Mouse (Mus musculus): ENCODE results near the gene Tmem242.

Gene Tmem242

DNA sequence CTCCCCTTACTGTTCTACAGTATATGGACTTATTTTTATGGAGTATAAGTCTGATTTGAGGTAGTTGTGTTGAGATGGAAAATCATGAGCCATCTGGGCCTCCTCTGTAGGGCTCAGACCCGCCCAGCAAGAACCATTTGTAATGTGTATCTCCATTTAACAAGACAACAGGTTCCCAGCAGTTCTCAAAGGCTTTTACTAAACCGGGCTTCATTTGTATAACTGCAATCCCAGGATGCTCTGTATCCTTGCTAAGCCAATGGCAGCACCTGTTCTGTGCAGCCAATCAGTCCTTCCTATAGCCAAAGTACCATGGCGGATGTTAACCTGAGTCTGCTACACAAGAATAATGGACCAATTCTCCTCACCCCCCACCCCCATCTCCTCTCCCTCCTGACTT is 23.5 kb downstream of the Tmem242 start:
- DNase-seq (ENCODE audit: low spot score), result no peak

- DNase-seq (ENCODE audit: low spot score), result no peak
These were observed 26.0 kb downstream of the Tmem242 start for GRCm38 (mm10) chr17:5414041-5414440.

DNA sequence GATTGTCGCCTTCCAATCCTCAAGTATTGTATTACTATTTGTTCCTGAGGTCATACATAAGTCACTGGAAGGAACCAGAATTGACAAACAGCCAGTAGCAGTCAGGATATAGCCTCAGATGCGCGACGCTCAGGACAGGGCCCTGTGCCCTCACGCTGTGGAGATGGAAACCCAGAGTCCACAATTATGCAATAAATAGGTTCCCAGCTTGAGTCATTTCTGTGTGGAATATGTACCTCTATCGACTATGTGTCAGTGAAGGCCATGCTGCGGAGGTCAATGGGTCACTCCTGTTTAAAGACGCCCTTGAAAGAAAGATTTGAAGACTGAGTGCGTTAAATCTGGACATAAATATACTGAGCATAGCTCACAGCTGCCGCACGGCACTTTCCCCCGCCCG is 26.7 kb downstream of the Tmem242 start:
- no peak for DNase-seq (ENCODE audit: low spot score)

- no peak for DNase-seq (ENCODE audit: low spot score)
These were observed 27.3 kb downstream of the Tmem242 start for GRCm38 (mm10) chr17:5412740-5413139.

- DNase-seq (ENCODE audit: low spot score), result no peak
These were observed 27.8 kb downstream of the Tmem242 start for GRCm38 (mm10) chr17:5412301-5412700.

- DNase-seq (ENCODE audit: low spot score), result no peak
These were observed 28.9 kb downstream of the Tmem242 start for GRCm38 (mm10) chr17:5411205-5411604.

GRCm38 (mm10) chr17:5410336-5410735 is 29.7 kb downstream of the Tmem242 start:
- no peak for DNase-seq (ENCODE audit: low spot score)

DNA sequence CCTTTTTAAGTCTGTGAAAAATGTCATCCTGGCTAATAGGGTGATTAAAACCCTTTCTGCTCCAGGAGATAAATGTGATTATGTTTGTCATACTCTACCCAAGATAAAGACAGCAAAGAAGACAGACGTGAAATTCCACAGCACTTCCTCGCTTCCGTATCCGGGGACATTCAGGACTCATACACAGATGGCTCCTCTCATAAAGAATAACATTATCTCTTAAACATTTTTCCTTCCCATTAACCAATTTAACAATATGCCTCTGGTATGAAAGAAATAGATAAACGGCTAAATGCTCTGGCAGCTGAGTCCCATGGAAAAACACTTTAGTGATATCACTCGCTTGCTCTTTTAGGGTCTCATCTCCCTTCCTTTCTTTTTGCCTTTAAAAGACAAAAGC is 33.0 kb downstream of the Tmem242 start:
- no peak for DNase-seq (ENCODE audit: low spot score)

DNA sequence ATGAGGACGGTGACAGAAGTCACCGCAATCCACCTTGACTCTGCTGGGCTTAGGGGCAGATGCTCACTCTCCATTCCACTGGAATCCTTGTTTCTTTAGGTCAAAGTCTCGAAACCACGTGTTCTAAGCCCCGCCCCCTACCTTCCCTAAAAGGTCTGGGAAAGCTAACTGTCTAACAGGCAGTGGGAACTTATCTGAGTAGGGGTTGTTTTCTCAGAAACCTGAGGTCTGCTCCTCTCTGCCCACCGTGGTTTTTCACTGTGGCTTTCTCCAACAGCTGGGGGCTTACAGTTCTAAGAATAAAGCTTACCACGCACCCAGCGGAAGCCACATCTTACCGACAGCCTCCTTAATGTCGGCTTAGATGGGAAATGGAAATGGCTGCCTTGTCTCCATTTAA is 33.5 kb downstream of the Tmem242 start:
- DNase-seq (ENCODE audit: low spot score), result peak; percentile 21

GRCm38 (mm10) chr17:5403885-5404284 is 36.2 kb downstream of the Tmem242 start:
- DNase-seq (ENCODE audit: low spot score), result no peak

DNA sequence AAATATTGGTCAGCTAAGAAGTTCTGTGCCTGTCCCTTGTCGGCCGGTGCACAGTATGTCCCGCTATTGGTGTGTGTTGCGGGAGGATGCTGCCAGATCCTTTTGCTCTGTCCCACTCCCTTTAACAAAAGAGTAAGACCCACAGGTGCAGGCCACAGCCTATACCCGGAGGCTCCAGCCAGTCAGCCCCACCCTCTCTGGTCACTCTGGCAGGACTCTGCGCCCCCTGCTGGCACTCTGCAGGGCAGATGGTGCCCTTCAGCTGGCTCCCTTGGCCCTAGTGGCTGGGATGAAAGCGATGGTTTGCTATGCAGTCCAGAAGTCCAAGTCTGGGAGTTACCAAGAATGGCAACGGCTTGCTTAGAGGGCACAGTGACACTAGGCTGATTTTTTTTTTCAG is 37.4 kb downstream of the Tmem242 start:
- peak; percentile 89 for DNase-seq (ENCODE audit: low spot score)

- peak; percentile 83 for DNase-seq (ENCODE audit: low spot score)
These were observed 38.0 kb downstream of the Tmem242 start for GRCm38 (mm10) chr17:5402069-5402468.

GRCm38 (mm10) chr17:5401288-5401687 is 38.8 kb downstream of the Tmem242 start:
- DNase-seq (ENCODE audit: low spot score), result no peak

GRCm38 (mm10) chr17:5400435-5401090 is 39.5 kb downstream of the Tmem242 start:
- DNase-seq (ENCODE audit: low spot score), result no peak

DNA sequence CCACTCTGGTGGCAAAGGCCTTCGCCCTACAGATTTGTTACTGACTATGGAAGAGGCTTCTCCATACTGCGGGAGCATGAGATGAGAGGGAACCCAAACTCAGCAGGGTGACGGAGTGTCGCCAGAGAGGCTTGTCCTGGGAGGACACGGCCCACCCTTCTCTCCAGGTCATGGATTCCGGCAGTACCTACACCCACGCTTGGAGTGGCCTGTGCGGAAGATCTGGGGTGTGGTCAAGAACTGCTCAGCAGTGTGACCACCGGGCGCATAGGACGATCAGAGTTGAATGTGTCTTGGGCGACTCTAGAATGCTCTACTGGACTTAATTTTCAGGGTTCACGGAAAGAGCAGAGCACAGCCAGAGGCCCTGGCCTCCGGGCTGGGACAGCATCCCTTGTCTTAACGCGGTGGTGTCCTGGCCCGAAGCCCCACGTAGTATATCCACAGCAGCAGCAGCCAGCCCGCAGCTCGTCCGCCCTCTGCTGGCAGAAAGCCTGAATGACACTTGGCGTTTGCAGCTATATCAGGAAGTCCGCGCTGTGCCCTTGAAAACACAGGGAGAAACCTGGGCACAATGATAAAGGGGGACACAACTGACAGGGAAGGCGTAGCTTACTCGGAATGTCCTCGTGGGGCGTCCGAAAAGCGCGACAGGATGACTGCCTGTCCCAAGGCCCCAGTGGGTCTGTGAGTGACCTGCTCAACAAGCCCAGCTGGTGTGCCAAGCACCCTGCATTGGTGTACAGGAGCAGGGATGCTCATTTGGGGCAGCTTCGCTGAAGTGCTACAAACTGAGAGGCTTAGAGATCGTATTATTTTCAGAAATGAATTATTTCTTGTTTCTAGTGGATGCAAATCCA is 42.7 kb downstream of the Tmem242 start:
- DNase-seq (ENCODE audit: low spot score), result peak; percentile 89

DNA sequence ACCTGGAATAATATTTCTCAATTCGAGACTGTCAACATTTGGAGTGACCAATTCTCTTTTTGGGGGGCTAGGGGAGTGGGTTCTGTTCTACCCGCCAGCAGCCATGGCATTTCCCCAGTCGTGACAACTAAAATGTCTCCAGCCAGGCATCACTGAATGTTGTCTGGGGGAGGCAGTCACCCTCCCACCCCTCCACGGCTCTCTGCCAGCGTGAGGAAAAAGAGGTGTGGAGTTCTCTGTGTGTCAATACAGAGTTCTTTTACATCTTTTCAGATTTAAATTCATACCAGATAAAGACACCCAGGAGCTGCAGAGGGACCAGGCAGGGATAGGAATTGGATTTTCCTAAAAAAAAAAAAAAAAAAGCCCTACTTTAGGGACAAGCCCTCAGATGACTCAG is 43.8 kb downstream of the Tmem242 start:
- DNase-seq (ENCODE audit: low spot score), result no peak

DNA sequence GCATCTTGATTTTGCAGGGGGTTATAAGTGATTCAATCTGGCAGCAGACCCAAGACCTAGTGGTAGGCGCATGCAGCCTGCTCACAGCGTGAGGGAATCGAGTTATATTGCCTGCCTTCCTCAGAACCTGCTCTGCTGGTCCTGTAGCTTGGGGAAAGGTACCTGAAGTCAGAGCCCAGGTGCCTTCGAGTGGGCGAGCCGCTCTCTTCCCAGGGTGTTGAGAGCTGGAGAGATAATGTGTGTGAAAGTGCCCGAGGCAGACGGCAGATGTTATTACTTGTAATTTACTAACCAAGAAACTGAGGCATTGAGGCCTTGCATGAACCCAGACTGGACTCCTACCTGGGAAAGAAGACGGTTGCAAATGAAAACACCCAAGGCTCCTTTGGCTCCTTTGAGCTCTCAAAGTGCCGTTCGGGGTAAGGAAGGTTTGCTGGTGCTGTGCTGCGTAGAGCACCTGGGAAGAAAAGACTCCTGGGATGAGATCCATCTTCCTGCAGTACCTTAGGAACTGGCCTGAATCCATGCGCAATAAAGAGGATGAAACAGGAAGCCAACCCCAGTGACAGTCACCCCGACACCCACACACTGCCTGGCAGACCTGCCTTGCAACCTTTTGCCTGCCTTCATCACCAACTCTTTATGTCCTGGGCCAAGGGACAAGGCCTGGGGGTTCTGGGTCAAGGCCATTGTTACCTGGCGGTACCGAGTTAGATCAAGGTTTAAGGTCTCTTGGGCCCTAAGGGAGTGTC is 44.4 kb downstream of the Tmem242 start:
- no peak for DNase-seq (ENCODE audit: low spot score)

DNA sequence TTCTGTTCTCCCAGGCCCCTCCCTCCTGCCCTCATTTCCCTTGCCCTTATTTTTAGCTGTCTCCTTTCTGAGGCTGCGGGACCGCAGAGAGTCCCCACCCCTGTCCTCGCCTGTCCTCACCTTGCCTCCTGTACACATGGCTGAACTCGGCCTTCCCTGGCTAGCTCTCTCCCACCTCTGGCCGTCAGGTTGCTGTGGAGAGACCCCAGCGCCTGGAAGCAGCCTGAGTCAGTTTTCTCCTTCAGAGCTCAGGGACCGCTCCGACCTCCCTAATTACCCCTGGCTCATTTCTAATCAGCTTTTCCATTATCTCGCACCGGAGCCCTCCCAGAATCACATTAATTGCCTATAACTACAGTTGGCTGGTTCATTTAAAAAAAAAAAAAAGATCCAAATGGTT is 49.4 kb downstream of the Tmem242 start:
- no peak for DNase-seq (ENCODE audit: low spot score)

DNA sequence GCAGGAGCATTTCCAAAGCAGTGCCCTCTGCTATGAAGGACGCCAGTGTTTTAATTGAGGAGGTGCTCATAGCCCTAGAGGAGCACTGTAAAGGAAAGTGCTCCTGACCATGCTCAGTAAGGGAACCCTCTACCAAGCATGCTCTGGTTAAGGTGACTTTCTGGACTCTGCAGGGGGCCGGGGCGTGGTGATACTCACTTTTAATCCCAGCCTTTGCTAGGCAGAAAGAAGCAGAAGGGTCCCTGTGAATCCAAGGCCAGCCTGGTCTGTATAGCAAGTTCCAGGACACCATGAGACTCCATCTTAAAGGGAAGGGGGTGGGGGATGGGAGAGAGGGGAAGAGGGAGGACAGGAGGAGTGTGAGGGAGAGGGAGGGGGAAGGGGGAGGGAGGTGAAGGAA is 51.7 kb downstream of the Tmem242 start:
- no peak for DNase-seq (ENCODE audit: low spot score)

- no peak for DNase-seq (ENCODE audit: low spot score)
These were observed 53.0 kb downstream of the Tmem242 start for GRCm38 (mm10) chr17:5386885-5387545.

DNA sequence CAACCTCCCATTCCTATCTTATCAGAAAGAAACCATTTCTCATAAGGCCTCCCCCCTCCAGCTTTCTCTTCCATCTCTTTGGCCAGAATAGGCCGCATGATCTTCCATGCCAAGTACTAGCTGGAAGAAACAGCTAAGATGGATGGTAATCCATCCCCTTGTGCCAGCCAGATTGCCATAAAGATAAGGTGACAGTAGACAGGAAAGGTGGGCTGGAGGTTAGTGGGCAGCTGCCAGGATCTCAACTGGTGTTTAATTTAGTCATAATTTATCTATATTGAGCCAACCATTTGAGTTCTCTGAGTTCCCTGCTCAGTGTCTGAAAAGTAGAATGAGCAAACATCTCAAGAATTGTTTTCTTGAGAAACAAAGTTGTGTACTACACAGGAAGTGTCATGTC is 54.4 kb downstream of the Tmem242 start:
- DNase-seq (ENCODE audit: low spot score), result no peak

DNA sequence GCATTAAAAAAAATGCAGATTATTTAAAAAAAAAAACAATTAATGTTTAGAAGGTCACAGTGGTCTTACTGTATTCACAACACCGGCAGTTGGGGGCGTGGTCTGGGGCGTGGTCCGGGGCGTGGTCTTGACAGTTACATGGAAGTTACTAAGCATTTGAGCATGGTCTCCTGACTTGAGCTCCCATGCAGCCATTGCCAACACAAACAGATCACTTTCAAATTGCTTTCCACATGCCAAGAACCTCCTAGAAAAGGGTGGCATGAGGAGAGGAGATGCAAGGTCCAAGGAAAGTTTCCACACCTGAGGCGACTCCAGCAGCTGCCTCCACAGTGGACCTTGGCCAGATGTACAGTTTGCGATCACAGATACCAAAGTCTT is 62.1 kb downstream of the Tmem242 start:
- DNase-seq (ENCODE audit: low spot score), result peak; percentile 27

Measured in embryo, embryonic 10.5 days (tissue).